Mouse (Mus musculus) left cerebral cortex, adult 9 months (tissue): ENCODE data around the gene Ncaph.
A peak's percentile ranks its signal among the peaks of the same experiment; 100 is the strongest.
"Not testable (repeated sequence)": the region's sequence is repeated elsewhere in the genome, so short reads cannot be mapped to it uniquely, and the experiment has no call there.

Source experiments
- DNase-seq, 2 experiments: peaks; one replicate each; pipeline ENCODE4 v3.0.0; 2022; ENCODE audit warnings: low spot score in 2 of 2

The Ncaph gene

DNA sequence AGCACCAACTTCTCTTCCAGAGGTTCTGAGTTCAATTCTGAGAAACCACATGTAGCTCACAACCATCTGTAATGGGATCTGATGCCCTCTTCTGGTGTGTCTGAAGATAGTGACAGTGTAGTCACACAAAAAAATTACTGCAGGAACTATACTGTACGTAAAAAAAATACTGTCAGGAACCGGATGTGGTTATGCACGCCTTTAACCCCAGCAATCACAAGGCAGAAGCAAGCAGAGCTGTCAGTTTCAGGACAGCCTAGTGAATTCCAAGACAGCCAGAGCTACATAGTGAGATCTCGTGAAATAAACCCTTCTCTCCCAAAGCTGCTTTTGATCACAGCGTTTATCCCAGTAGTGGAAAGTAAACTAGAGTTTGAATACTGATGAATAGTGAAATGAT, 47.5 kb downstream of the Ncaph start:
- DNase-seq: no peak

DNA sequence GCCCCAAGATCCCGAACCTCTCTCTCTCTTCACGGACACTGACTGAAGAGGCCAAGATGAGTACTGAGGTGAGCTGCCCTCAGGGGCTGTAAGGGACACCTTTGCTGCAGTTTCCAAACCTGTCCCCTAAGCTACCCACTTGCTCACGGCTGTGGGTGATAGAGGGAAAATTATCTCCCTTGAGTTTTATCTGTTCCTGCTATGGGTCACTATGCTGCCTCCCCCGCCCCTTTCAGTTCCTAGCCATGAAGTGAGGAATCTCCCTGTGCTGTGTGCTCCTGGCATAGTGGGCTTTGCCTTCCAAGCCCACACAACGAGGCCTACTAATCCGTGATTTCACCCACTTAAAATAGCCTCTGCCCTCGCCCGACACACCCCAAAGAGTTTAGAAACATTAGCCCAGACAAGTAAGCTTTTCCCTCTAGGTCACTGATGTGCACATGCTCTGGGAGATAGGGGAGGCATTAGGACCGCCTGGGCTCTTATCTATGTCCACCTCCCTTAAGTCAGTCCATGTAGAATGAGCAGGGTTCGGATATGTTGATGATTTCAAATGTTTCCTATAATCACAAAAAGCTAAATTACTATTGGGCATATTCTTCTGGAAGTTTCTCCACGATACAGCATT, 53.0 kb downstream of the Ncaph start:
- DNase-seq: no peak

DNA sequence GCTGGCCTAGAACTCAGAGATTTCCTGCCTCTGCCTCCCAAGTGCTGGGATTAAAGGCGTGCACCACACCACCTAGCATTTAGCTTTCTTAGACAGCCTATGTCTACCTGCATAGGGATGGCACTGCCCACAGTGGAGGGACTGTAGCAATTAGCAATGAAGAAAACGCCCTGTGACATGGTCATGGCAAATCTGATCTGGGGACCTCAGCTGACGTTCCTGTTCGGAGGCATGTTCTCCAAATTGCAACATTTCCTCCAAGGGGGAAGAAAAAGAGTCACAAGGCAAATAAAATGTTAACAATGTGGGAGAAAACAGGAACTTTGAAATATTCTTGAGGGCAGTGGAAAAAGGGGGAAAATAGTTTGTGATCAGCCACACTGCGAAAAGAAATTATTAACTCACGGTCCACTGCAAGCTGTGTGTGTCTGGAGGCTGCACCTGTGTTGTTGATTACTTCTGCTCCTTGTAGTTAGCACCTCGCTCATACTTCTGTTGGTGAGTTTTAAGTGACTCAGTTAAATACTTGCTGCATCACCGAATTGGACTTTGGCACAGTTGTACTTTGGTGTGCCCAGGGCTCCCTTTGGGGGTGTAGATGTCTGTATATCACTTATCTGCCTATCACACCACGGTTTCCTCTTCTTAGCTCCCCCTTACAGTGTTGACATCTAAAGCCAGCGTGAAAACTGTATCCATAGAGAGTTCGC, 53.7 kb downstream of the Ncaph start:
- no peak for DNase-seq

DNA sequence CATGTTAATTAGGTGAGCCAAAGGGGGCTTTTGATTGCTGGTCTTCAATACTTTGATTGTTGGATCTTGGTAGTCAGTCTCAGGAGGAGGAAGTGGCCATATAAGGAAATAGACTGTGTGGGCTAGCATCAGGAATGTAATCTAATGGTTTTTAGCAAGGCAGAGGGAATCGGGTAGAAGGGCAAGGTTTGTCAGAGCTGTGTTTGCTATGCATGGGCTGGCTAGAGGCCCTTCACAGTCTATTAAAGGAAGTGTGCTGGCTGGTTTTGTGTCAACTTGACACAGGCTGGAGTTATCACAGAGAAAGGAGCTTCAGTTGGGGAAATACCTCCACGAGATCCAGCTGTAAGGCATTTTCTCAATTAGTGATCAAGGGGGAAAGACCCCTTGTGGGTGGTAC, 54.7 kb downstream of the Ncaph start:
- DNase-seq: not testable (repeated sequence)

DNA sequence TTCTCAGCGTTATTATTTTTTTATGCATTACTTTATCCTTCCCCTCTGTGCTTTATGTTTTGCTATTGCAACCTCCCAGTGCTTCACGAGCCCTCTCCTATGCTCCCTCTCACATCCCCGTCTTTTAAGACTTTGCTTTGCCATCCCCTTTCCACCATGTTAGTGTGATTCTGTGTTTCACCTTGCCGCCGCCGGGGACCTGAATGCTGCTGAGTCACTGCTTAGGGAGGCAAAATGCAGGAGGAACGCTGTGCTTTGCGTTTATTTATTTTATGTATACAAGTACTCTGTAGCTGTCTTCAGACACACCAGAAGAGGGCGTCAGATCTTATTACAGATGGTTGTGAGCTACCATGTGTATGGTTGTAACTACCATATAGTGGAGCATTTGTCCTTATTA, 56.1 kb downstream of the Ncaph start:
- no peak for DNase-seq

DNA sequence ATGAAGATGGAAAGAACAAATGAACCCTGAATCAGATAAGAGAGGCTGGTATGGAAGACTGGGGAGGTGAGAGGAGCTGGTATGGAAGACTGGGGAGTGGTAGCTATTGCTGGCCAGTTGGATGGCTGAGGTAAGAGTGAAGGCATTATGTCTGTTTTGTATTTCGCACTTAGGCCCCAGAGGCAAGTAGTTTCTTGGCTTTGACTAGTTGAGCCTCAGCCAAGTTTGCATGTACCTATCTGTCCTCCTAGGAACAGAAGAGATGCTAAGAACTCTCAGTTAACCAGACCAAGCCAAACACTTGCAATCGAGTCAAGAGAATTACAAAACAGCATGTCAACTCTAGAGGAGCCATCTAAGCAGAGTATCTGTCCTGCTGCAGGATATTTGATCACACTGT, 59.6 kb downstream of the Ncaph start:
- DNase-seq: no peak

DNA sequence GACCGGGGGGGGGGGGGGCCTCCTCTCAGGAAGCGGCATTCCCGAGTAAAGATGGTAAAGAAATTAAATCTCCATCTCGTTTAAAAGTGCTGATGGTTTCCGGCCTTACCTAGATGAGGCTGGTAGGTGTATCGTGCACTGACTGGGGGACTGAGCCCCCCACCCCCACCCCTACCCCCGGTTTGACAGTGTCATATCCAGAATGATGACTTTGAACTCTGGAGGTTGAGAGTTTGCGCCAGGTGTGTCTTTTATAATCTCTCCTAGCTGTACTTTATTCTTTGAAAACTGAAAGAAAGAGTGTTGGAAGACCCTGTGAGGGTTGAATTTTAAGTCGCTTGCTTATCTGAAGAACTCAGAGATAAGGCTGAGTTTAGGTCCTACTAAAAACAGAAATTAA, 62.9 kb downstream of the Ncaph start:
- DNase-seq: no peak

DNA sequence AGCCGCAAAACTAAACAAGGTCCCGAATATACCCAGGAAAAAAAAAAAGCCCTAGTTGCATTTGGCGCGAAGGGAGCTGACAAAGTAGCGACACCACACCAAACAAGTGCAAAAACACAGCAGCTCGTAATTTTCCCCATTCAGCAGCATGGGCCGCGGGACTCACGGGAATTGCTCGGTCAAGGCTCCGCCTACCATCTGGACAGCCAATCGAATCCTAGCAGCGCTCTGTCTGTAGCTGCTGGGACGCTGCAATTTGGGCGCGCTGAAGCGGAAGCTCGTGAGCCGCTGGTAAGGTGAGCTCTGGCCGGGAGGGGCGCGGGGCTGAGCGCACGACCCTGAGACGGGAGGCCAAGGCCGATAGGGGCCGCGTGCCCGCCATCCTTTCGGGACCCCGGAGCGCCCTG, 63.3 kb downstream of the Ncaph start, which contains the start of gene Blvra:
TSS of gene Blvra (plus strand) at position 231 of the 407 bp plus-strand sequence.
- peak; percentile 62 to 85 for DNase-seq

DNA sequence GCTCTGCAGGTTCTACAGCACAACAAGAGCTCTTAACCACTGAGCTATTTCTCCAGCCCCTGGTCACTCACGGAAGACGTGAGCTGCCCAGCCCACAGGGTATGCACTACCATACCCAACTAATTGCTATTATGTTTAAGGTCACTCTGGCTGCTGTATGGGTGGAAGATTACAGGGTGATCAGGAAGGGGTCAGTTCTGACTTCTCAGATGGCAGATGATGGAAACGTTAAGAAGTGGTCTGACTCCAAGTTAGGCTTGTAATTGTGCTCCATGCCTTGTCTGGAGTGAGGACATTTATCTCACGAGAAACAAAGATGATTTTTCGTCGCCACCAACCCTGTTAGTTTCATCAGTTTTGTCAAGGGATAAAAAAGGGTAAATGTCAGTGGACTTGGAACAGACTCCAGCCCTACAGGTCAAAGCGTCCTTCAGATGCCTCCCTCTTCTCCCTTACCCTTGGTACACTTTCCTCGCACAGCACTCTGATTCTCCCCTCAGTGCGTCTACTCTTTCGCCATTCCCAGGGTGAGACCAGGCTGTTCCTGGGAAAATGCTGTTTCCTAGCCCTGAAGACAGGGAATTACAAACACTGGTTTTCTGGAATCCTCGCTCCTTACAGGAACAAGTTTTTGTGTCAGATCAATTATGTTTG, 63.8 kb downstream of the Ncaph start:
- no peak for DNase-seq

DNA sequence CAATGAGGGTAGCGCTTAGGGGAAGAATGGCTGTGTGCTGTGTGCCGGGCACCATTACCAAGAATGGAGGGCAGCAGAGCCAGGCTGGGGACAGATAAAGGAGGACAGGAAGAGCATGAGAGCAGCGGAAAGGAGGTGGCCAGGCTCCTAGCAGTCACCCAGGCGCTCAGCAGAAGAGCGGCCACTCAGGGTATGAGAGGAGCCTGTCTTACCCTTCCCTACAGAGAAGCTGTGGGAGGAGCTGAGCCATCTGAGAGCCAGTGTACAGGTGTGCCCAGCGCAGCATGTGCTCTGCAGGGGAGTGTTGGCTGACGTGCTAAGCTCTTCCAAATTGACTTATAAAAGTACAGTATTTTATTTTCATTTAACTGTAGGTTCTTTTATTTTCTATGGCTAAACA, 64.9 kb downstream of the Ncaph start:
- no peak for DNase-seq

DNA sequence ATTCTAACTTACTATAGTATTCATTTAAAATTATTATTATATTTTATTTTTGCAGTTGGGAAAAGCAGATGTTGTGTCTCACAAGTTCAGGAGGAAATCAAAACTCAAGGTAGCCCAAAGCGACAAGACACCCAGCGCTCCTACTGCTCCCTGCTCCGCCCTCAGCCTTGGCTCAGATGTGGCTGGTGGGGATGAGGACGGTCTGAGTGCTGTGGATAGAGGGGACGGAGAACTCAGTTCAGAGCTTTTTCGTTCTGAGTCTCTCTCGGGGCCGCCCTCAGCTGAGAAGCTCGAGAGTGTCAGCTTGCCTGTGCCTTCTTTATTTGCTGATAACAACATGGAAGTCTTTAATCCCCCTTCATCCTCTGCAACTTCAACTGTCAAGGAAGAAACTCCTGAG, 72.3 kb downstream of the Ncaph start:
- no peak for DNase-seq
